Mouse (Mus musculus) liver, postnatal 0 days (tissue): ENCODE measurements around the gene Tfe3. TPM values are rescaled to one million over a fixed set of nuclear protein-coding genes. Genes with fewer than 3 reads are reported as not detected.

Experiments used
- ATAC-seq: fragments of 200-750 bp; cut with Nextera tagmentation; 2 replicates; pipeline ENCODE4 v1.8.0; 2017; ENCODE audit warnings: mild to moderate bottlenecking, moderate library complexity
- DNase-seq: peaks from one replicate; pipeline ENCODE4 v3.0.0-alpha.2; 2016
- H3K27ac ChIP-seq: fragments of 300-500 bp; sonication (generic); 2 replicates; pipeline ENCODE4 v1.5.1; 2014; ENCODE audit warnings: antibody characterized with exemption, moderate library complexity, mild to moderate bottlenecking, low read depth
- H3K27me3 ChIP-seq: fragments of 300-500 bp; sonication (generic); 2 replicates; pipeline ENCODE4 v1.6.1; 2014; ENCODE audit warnings: low read length, control low read depth, mixed read lengths; ENCODE audit not compliant: insufficient read depth
- H3K36me3 ChIP-seq: fragments of 300-500 bp; sonication (generic); replicated peaks from 2 replicates; pipeline ENCODE4 v1.6.1; 2014; ENCODE audit warnings: mild to moderate bottlenecking, control low read depth, low read length, moderate library complexity, mixed read lengths; ENCODE audit not compliant: insufficient read depth
- H3K4me1 ChIP-seq: fragments of 300-500 bp; sonication (generic); 2 replicates; pipeline ENCODE4 v1.6.1; 2014; ENCODE audit warnings: antibody characterized with exemption, mild to moderate bottlenecking, control low read depth; ENCODE audit not compliant: insufficient read depth
- H3K4me2 ChIP-seq: fragments of 300-500 bp; sonication (generic); 2 replicates; pipeline ENCODE4 v1.6.1; 2014; ENCODE audit warnings: low read depth, mild to moderate bottlenecking, low read length, moderate library complexity, mixed read lengths
- H3K4me3 ChIP-seq: fragments of 300-500 bp; sonication (generic); 2 replicates; pipeline ENCODE4 v1.5.1; 2014; ENCODE audit warnings: low read depth, low read length
- H3K9ac ChIP-seq: fragments of 300-500 bp; sonication (generic); replicated peaks from 2 replicates; pipeline ENCODE4 v1.6.1; 2014; ENCODE audit warnings: mild to moderate bottlenecking, moderate library complexity
- H3K9me3 ChIP-seq: fragments of 300-500 bp; sonication (generic); 2 replicates; pipeline ENCODE4 v1.6.1; 2016; ENCODE audit warnings: mild to moderate bottlenecking, control low read depth, low read length, mixed read lengths
- CTCF ChIP-seq: sonication (generic); IDR thresholded peaks from 2 replicates; pipeline ENCODE4 v1.5.1; 2016; ENCODE audit warnings: antibody characterized with exemption, low read depth
- EP300 ChIP-seq: IDR thresholded peaks from 2 replicates; pipeline ENCODE4 v1.6.1; 2016; ENCODE audit warnings: antibody characterized with exemption, low read depth, mild to moderate bottlenecking
- WGBS: fragments of 180-500 bp; shearing (Covaris S2); extraction: QIAGEN DNeasy Blood & Tissue Kit; methylation state at CpG from one replicate; pipeline ENCODE4 v1.1.7; 2014; ENCODE audit not compliant: insufficient replicate concordance; 5-methylcytosine and 5-hydroxymethylcytosine counted together
- polyA plus RNA-seq: library from polyadenylated mRNA; unstranded; fragments of >200 nt; fragmentation: Nextera tagmentation; extraction: Ambion mirVana; gene quantifications from 2 replicates; pipeline ENCODE4 v1.2.1, GENCODE M21; 2015

Tfe3 gene
- polyA plus RNA-seq, 1 experiment from 2014 or later, result 10.3 TPM

DNA sequence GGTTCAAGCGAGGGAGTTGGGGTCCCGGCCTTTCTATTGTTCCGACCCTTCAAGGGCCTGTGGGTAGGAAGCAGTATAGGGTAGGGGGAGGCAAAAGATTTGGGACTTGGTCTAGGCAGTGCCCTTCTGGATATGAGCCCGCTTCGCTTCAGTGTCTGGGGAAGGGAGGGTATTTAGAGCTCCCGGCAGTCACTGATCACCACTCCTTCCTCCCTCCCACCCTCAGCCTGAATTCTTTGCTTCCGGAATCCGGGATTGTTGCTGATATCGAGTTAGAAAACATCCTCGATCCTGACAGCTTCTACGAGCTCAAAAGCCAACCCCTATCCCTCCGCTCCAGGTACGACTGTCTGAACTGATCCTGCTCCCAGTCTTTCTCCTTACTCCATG, 2.9 kb downstream of the Tfe3 start:
- TF ChIP-seq EP300, result no peak
- TF ChIP-seq CTCF, result no peak
- Histone ChIP-seq H3K4me2 (peak overlapping the region; percentile 64), H3K4me3 (peak overlapping the region; percentile 62; the same call in 1 of the 2 replicates), H3K36me3 (peaks cover 18% of the 10 kb centered on the region), H3K9me3 (no peaks in the 10 kb centered on the region), H3K4me1 (peaks cover 14% of the 10 kb centered on the region; the same call in 1 of the 2 replicates), H3K27ac (peak overlapping the region; percentile 48), H3K9ac (0 out of 2 replicates have a peak overlapping the region, but pooled peaks have one; percentile 9), H3K27me3 (no peaks in the 10 kb centered on the region)
- ATAC-seq, result no peak
- no peak for DNase-seq
- 26% methylated on average over 13 of the region's 13 CpGs for WGBS

DNA sequence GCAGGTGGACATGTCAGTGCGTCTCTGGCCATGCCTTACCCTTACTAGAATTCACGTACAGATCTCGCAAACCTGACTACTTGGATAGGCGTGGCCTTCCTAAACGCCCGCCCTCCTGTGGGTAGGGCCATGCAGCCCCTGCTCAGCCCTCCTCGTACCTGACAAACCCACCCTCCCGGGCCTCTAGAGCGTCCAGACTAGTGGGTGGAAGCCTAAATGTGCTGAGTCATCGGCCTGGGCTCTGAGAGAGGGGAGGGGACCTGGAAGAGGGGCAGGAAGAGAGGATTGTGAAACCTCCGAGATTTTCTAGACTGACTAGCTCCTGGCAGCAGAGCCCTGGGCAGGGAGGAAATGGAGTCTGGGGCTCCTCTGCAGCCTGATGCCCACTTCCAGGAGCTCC, 3.4 kb downstream of the Tfe3 start:
- H3K36me3 ChIP-seq, result peaks cover 18% of the 10 kb centered on the region
- H3K4me1 ChIP-seq, result peaks cover 14% of the 10 kb centered on the region; the same call in 1 of the 2 replicates
- peak overlapping the region; percentile 48 for H3K27ac ChIP-seq
- ATAC-seq (peak; percentile 9), DNase-seq (peak; percentile 56)
- peak overlapping the region; percentile 64 for H3K4me2 ChIP-seq
- no peaks in the 10 kb centered on the region for H3K9me3 ChIP-seq
- no peaks in the 10 kb centered on the region for H3K27me3 ChIP-seq
- H3K9ac ChIP-seq, result no peak overlapping the region
- TF ChIP-seq EP300 (no peak), CTCF (no peak)
- 17% methylated on average over 10 of the region's 11 CpGs for WGBS
- peak overlapping the region; percentile 62; the same call in 1 of the 2 replicates for H3K4me3 ChIP-seq

DNA sequence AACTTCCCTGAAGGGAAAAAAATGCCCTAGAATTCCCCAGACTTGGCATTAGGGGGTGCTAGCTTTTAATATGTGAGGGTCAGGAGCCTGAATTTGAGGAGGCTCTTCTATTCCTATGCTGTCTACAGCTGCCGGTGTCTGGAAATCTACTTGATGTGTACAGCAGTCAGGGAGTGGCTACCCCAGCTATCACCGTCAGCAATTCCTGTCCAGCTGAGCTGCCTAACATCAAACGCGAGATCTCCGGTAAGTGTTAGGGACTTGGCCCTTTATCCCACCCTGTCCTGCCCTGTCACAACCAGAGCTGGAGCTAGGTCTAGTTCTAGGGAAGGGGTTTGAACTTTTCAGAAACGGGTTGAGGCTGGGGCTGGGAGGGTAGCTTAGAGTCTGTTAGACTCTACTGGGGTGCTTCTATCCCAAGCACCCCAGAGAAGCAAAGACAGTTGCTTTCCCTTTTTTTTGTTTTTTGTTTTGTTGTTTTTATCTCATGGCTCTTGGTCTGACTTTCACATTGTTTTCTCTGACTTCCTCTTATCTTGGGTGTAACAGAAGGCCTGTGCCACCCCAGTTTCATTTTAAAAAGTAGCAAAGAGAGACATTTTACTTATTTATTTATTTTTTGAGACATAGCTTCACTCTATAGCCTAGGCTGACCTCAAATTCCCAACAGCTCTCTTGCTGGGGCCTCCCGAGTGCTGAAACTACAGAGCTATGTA, 7.1 kb downstream of the Tfe3 start:
- DNase-seq (no peak), ATAC-seq (no peak)
- H3K27me3 ChIP-seq, result no peaks in the 10 kb centered on the region
- WGBS, result 62% methylated on average over 7 of the region's 7 CpGs
- H3K9ac ChIP-seq, result no peak overlapping the region
- H3K9me3 ChIP-seq, result no peaks in the 10 kb centered on the region
- H3K4me1 ChIP-seq, result peaks cover 10% of the 10 kb centered on the region; the same call in 1 of the 2 replicates
- TF ChIP-seq EP300, result 0 out of 2 replicates have a peak, but pooled peaks have one; percentile 25
- TF ChIP-seq CTCF, result no peak
- no peak overlapping the region for H3K4me3 ChIP-seq
- peaks cover 25% of the 10 kb centered on the region for H3K36me3 ChIP-seq
- peak overlapping the region; percentile 44; the same call in 1 of the 2 replicates for H3K27ac ChIP-seq
- H3K4me2 ChIP-seq, result peak overlapping the region; percentile 18; the same call in 1 of the 2 replicates

DNA sequence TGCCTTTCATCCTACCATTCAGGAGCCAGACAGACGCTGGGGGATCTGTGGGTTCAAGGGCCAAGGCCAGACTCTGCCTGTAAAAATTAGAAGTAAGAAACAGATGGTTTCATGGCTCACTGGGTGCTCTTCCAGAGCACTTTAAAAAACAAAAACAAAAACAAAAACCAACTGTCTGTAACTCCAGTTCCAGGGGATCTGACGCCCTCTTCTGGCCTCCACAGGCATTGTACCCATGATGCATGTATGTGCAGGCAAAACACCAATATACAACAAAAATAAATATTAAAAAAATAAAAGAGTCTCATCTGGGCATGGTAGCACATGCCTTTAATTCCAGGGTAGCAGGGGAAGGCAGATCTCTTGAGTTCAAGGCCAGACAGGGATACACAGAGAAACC, 10.4 kb downstream of the Tfe3 start:
- Histone ChIP-seq H3K4me2 (no peak overlapping the region), H3K9me3 (no peaks in the 10 kb centered on the region), H3K4me3 (no peak overlapping the region), H3K36me3 (peaks cover 16% of the 10 kb centered on the region), H3K9ac (no peak overlapping the region), H3K27me3 (no peaks in the 10 kb centered on the region), H3K4me1 (peaks cover 3% of the 10 kb centered on the region; the same call in 1 of the 2 replicates), H3K27ac (no peak overlapping the region)
- DNase-seq (peak; percentile 25), ATAC-seq (no peak)
- TF ChIP-seq EP300 (no peak), CTCF (peak; percentile 56)
- WGBS, result 44% methylated on average over 2 of the region's 2 CpGs

DNA sequence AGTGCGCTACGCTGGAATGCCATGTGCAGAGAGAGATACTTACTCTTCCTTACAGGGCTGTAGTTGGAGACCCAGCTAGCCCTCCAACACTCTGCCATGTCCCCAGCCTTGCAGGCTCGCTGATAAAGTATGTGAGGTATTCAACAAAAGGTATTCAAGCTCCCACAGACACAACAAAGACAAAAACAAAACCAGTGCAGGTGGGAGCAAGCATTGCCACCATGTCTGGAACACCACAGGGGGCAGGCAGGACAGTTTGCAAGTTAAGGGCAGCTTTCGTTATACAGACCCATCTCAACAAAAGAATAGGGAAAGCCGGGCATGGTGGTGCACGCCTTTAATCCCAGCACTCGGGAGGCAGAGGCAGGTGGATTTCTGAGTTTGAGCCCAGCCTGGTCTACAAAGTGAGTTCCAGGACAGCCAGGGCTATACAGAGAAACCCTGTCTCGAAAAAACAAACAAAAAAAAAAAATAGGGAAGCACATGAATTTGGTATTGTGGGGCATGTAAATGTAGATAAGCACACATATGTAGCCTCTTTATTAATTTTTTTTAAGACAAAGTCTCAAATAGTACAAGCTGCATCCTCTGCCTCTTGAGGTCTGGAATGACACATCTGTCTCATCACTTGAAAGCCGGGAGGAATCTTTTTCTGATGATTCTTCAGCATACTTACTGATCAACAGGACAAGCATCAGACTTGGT, 13.3 kb downstream of the Tfe3 start:
- 74% methylated on average over 9 of the region's 9 CpGs for WGBS
- ATAC-seq (no peak), DNase-seq (no peak)
- Histone ChIP-seq H3K9ac (no peak overlapping the region), H3K27ac (no peak overlapping the region), H3K4me1 (peaks cover 3% of the 10 kb centered on the region; the same call in 1 of the 2 replicates), H3K9me3 (no peaks in the 10 kb centered on the region), H3K4me2 (no peak overlapping the region), H3K27me3 (no peaks in the 10 kb centered on the region), H3K36me3 (peaks cover 7% of the 10 kb centered on the region), H3K4me3 (no peak overlapping the region)
- TF ChIP-seq EP300 (no peak), CTCF (no peak)
